Mouse (Mus musculus) liver, embryonic 14.5 days (tissue): ENCODE data around the gene Crispld2.

ENCODE experiments used
- CTCF ChIP-seq: IDR thresholded peaks from 2 replicates; pipeline ENCODE4 v1.5.1; 2016; ENCODE audit warnings: antibody characterized with exemption, low read depth, control low read depth
- EP300 ChIP-seq: IDR thresholded peaks from 2 replicates; pipeline ENCODE4 v1.6.1; 2016; ENCODE audit warnings: antibody characterized with exemption, low read depth

DNA sequence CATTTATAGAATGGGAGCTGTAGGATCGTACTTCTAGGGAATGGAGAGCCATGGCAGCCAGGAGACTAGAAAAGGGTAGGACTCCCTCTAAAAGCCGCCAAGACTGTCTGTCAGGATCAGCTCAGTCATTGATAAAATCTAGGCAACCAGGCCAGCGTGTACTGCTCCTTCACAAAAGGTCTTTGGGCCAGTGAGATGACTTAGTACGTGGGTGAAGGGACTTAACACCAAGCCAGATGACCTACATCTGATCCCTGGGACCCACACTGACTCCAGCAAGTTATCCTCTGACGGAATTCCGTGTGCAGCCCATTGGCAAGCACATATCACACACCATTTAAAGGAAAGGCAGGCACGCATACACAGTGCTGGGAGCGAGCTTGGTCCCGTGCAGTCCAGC lies 14.9 kb downstream of the Crispld2 start:
- TF ChIP-seq EP300: no peak
- TF ChIP-seq CTCF: no peak
